Mouse (Mus musculus) intestine, postnatal 0 days (tissue): ENCODE measurements around the gene Lgalsl. TPM values are rescaled to one million over a fixed set of nuclear protein-coding genes. Genes with fewer than 3 reads are reported as not detected.

Source experiments
- ATAC-seq: fragments of 200-750 bp; cut with Nextera tagmentation; 2 replicates; pipeline ENCODE4 v1.8.0; 2017; ENCODE audit warnings: mild to moderate bottlenecking, moderate TSS enrichment, moderate library complexity
- H3K27ac ChIP-seq: fragments of 300-500 bp; sonication (generic); 2 replicates; pipeline ENCODE4 v1.5.1; 2014; ENCODE audit warnings: mild to moderate bottlenecking, low read depth, low read length, moderate library complexity
- H3K27me3 ChIP-seq: fragments of 300-500 bp; sonication (generic); replicated peaks from 2 replicates; pipeline ENCODE4 v1.6.1; 2014; ENCODE audit warnings: low read length, mixed read lengths; ENCODE audit not compliant: control insufficient read depth, insufficient read depth
- H3K36me3 ChIP-seq: fragments of 300-500 bp; sonication (generic); 2 replicates; pipeline ENCODE4 v1.6.1; 2014; ENCODE audit warnings: mild to moderate bottlenecking, moderate library complexity; ENCODE audit not compliant: control insufficient read depth, insufficient read depth
- H3K4me1 ChIP-seq: fragments of 300-500 bp; sonication (generic); replicated peaks from 2 replicates; pipeline ENCODE4 v1.6.1; 2014; ENCODE audit warnings: antibody characterized with exemption, low read length, mixed read lengths; ENCODE audit not compliant: control insufficient read depth, insufficient read depth
- H3K4me2 ChIP-seq: fragments of 300-500 bp; sonication (generic); replicated peaks from 2 replicates; pipeline ENCODE4 v1.6.1; 2014; ENCODE audit warnings: low read depth, mild to moderate bottlenecking, moderate library complexity
- H3K4me3 ChIP-seq: fragments of 300-500 bp; sonication (generic); 2 replicates; pipeline ENCODE4 v1.5.1; 2014; ENCODE audit warnings: low read depth, low read length
- H3K9ac ChIP-seq: fragments of 300-500 bp; sonication (generic); 2 replicates; pipeline ENCODE4 v1.6.1; 2014; ENCODE audit warnings: mild to moderate bottlenecking, low read depth, low read length
- H3K9me3 ChIP-seq: fragments of 300-500 bp; sonication (generic); 2 replicates; pipeline ENCODE4 v1.6.1; 2016; ENCODE audit warnings: mixed run types; ENCODE audit not compliant: control insufficient read depth
- CTCF ChIP-seq: sonication (generic); IDR thresholded peaks from 2 replicates; pipeline ENCODE4 v1.5.1; 2016; ENCODE audit warnings: low read depth, mild to moderate bottlenecking, control low read depth, antibody characterized with exemption, moderate library complexity
- WGBS: fragments of 180-500 bp; shearing (Covaris S2); extraction: QIAGEN DNeasy Blood & Tissue Kit; methylation state at CpG from one replicate; pipeline ENCODE4 v1.1.7; 2014; 5-methylcytosine and 5-hydroxymethylcytosine counted together
- polyA plus RNA-seq: library from polyadenylated mRNA; unstranded; fragments of >200 nt; fragmentation: Nextera tagmentation; extraction: Ambion mirVana; gene quantifications from 2 replicates; pipeline ENCODE4 v1.2.1, GENCODE M21; 2015

Lgalsl gene
- polyA plus RNA-seq = 16.5 and 16.7 TPM in 2 replicates

DNA sequence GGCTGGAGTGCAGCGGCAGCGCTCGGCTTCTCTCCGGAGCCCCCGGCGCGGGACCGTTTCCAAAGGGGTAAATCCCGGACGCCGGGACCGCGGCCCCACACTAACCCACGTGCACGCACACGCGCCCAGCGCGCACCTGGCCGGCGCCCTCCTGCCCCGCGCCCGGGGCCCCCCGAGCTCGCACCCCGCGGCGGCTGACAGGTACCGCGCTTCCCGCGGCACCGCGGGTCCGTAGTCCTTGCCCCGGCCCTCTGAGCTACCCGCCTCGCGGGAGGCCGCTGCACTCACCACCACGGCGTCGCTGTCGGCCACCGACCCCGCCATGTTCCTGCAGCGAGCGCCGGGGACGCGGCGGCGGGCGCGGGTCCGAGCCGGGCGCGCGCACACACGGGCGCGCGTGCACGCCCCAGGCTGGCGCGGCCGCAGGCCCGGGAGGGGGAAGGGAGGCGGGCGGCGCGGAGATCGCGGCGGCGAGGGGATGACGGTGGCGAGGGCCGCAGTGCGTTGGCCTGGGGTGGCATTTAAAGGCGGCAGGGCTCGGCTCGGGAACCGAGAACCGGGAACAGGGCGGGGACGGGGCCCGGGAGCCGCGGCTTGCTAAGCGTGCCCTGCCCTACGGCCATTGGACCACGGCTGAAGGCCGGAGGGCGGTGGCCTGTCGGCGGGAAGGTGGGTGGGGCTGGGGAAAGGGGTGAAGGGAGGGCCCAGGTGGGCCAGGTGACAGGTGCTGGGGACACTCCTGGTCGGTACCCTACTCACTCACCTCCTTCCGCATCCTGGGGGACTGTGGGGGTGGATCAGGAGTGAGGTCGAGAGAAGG, at the start of gene Lgalsl:
Gene Lgalsl (minus strand): TSS at position 371 of the 820 bp plus-strand sequence.
- Histone ChIP-seq H3K9me3 (no peaks in the 10 kb centered on the region), H3K4me1 (peaks cover 3% of the 10 kb centered on the region; the same call in 1 of the 2 replicates), H3K4me3 (peak within 1 kb of the TSS; percentile 95), H3K36me3 (peaks cover 8% of the 10 kb centered on the region; the same call in 1 of the 2 replicates), H3K9ac (peak within 1 kb of the TSS; percentile 96), H3K27ac (peak within 1 kb of the TSS; percentile 98), H3K27me3 (no peaks in the 10 kb centered on the region), H3K4me2 (peak within 1 kb of the TSS; percentile 85)
- TF ChIP-seq CTCF = no peak
- peak; percentile 90 for ATAC-seq
- WGBS = under 1% methylated on average over 78 of the region's 102 CpGs

DNA sequence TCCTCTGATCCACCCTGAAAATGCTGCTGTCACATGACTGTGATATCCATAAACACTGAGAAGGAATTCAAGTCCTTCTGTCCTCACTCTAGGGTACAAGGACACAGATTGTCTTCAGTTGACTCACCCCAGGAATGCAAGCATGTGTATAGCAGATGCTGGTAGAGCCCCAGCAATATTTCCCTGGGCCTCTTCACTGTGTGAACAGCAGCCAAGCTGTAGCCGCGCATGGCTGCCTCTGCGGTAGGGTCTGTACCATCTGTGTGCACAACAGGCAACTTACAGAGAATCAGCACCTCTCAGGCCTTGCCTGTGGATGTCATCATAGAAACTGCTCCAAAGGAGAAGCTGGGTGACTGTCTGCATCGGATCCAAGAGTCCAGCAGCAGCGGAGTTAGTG, 47.8 kb upstream of the Lgalsl start:
- H3K36me3 ChIP-seq = no peaks in the 10 kb centered on the region
- H3K4me1 ChIP-seq = no peaks in the 10 kb centered on the region
- no peak overlapping the region for H3K4me2 ChIP-seq
- no peaks in the 10 kb centered on the region for H3K9me3 ChIP-seq
- no peak overlapping the region for H3K4me3 ChIP-seq
- no peak overlapping the region for H3K27ac ChIP-seq
- TF ChIP-seq CTCF = no peak
- H3K27me3 ChIP-seq = no peaks in the 10 kb centered on the region
- H3K9ac ChIP-seq = no peak overlapping the region
- peak; percentile 33; the same call in 1 of the 2 replicates for ATAC-seq
- 77% methylated on average over 5 of the region's 5 CpGs for WGBS

DNA sequence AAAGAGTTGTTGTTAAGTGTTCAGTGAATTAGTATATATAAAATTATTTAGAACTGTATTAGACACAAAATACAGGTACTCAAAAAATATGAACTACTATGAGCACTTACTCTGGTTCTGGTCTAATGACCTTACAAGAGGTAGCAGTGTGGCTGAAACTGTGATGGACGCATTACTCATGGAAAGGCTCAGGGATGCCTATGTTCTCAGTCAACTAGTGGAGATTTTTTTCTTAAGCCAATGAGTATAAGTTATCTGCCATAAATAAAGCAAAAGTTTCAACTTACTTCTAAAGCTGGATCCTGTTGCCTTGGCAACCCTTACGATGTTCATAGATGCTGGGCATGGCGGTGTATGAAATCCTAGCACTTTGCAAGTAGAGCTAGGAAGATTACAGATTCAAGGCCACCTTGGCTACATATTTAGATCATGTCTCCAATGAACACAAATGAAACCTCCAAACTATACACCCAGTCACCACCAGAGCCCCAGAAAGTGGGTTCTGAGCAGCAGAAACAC, 46.8 kb upstream of the Lgalsl start:
- Histone ChIP-seq H3K4me3 (no peak overlapping the region), H3K4me2 (no peak overlapping the region), H3K36me3 (no peaks in the 10 kb centered on the region), H3K27me3 (no peaks in the 10 kb centered on the region), H3K4me1 (no peaks in the 10 kb centered on the region), H3K9me3 (no peaks in the 10 kb centered on the region), H3K27ac (no peak overlapping the region), H3K9ac (no peak overlapping the region)
- WGBS = 93% methylated on average over 3 of the region's 3 CpGs
- ATAC-seq = no peak
- TF ChIP-seq CTCF = no peak

DNA sequence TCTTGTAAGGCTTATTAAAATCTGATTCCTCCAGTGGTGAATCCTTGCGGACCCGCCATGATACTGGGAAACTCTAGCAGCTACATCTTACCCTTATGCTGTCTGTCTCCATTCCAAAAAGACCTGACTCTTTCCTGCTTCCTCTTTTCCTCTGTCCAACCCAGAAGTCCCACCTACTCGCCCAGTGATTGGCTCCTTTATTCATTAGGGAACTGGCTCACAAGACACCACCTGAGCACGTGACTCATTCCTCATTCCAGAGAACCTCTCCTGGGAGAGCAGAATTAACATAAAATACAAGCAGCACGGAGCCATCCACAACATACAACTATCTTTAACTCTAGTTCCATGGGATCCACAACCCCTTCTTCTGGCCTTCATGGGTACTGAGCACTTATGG, 42.5 kb upstream of the Lgalsl start:
- no peak for ATAC-seq
- H3K4me3 ChIP-seq = no peak overlapping the region
- H3K4me1 ChIP-seq = no peaks in the 10 kb centered on the region
- no peak for TF ChIP-seq CTCF
- H3K9ac ChIP-seq = no peak overlapping the region
- H3K27me3 ChIP-seq = no peaks in the 10 kb centered on the region
- no peak overlapping the region for H3K27ac ChIP-seq
- WGBS = 75% methylated on average over 5 of the region's 5 CpGs
- no peaks in the 10 kb centered on the region for H3K9me3 ChIP-seq
- no peaks in the 10 kb centered on the region for H3K36me3 ChIP-seq
- H3K4me2 ChIP-seq = no peak overlapping the region

DNA sequence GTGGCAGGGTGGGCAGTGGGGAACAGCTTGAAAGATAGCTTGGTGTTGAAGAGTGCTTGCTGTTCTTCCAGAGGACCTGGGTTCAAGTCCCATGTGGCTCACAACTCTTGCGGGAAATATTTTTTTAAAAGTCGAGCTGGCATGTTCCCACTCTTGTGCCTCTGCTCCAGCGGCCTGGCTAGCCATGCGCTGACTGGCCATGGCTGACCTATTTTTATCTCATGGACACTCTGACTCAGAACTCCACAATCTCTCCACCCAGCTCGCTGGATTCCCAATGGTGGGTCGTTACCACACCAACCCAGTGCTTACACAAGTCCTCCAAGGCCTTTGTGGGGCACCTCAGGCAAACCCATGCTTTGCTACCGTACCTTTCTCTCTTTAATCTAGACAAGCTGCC, 42.1 kb upstream of the Lgalsl start:
- no peak for ATAC-seq
- Histone ChIP-seq H3K36me3 (no peaks in the 10 kb centered on the region), H3K27ac (no peak overlapping the region), H3K9ac (no peak overlapping the region), H3K4me3 (no peak overlapping the region), H3K4me2 (no peak overlapping the region), H3K9me3 (no peaks in the 10 kb centered on the region), H3K4me1 (no peaks in the 10 kb centered on the region), H3K27me3 (no peaks in the 10 kb centered on the region)
- 72% methylated on average over 7 of the region's 7 CpGs for WGBS
- TF ChIP-seq CTCF = no peak

DNA sequence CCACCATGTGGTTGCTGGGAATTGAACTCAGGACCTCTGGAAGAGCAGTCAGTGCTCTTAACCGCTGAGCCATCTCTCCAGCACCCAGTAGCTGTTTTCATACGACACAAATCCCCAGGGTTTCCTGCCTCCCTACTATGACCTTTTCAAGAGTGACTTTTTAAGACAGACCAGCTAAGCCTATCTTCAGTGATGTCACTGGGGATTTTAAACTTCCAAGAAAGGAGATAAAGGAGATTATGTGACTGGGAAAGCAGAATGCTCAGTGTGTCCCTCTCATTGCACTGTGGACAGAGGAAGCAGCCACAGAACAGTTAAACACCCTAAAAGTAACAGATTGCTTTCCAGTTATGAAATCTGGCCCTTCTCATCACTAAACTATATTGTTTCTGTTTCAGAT, 41.6 kb upstream of the Lgalsl start:
- 84% methylated on average over 2 of the region's 2 CpGs for WGBS
- Histone ChIP-seq H3K27me3 (no peaks in the 10 kb centered on the region), H3K4me2 (no peak overlapping the region), H3K4me3 (no peak overlapping the region), H3K36me3 (no peaks in the 10 kb centered on the region), H3K9ac (no peak overlapping the region), H3K9me3 (no peaks in the 10 kb centered on the region), H3K4me1 (no peaks in the 10 kb centered on the region), H3K27ac (no peak overlapping the region)
- no peak for TF ChIP-seq CTCF
- no peak for ATAC-seq
